Mouse (Mus musculus) megakaryocyte, adult 5-6 weeks (primary cell): ENCODE data around the gene Ppp2r1b. TPM values are rescaled to one million over a fixed set of nuclear protein-coding genes. Genes with fewer than 3 reads are reported as not detected.

Experiments
- ATAC-seq: 2 replicates; pipeline ENCODE4 v1.8.0; 2016; ENCODE audit warnings: mild to moderate bottlenecking, inconsistent platforms; ENCODE audit not compliant: poor library complexity, severe bottlenecking
- total RNA-seq, 2 experiments: library from RNA; stranded (forward) in 1 of 2; stranded (reverse) in 1 of 2; fragments of 153-499, 151-499 nt in 1 of 2; fragments of 221-1000, 200-1000 nt in 1 of 2; gene quantifications; 2 replicates each; pipeline versions ENCODE4 v1.2.3 to v1.2.4; 2015 to 2017

The Ppp2r1b gene
- total RNA-seq, 2 experiments from 2014 or later = 17.8 to 24.0 TPM

- no peak for ATAC-seq
Measured at GRCm38 (mm10) chr9:50863824-50864223, 18.7 kb downstream of the Ppp2r1b start.

- ATAC-seq = no peak
Measured at GRCm38 (mm10) chr9:50864877-50865276, 19.8 kb downstream of the Ppp2r1b start.

GRCm38 (mm10) chr9:50865803-50866202 is 20.7 kb downstream of the Ppp2r1b start:
- peak; percentile 97 for ATAC-seq

- ATAC-seq = no peak
Measured at GRCm38 (mm10) chr9:50867015-50867414, 21.9 kb downstream of the Ppp2r1b start.

- no peak for ATAC-seq
Measured at GRCm38 (mm10) chr9:50868182-50868581, 23.1 kb downstream of the Ppp2r1b start.

GRCm38 (mm10) chr9:50873210-50873609 is 28.1 kb downstream of the Ppp2r1b start:
- ATAC-seq = no peak

GRCm38 (mm10) chr9:50874031-50874430 is 28.9 kb downstream of the Ppp2r1b start:
- no peak for ATAC-seq

GRCm38 (mm10) chr9:50875470-50875869 is 30.4 kb downstream of the Ppp2r1b start:
- no peak for ATAC-seq

GRCm38 (mm10) chr9:50876287-50876686 is 31.2 kb downstream of the Ppp2r1b start:
- no peak for ATAC-seq

GRCm38 (mm10) chr9:50877431-50877830 is 32.3 kb downstream of the Ppp2r1b start:
- ATAC-seq = no peak

GRCm38 (mm10) chr9:50882183-50882582 is 37.1 kb downstream of the Ppp2r1b start:
- ATAC-seq = no peak

GRCm38 (mm10) chr9:50884093-50884492 is 39.0 kb downstream of the Ppp2r1b start:
- no peak for ATAC-seq

- ATAC-seq = no peak
Measured at GRCm38 (mm10) chr9:50884741-50885599, 39.9 kb downstream of the Ppp2r1b start.

- ATAC-seq = no peak
Measured at GRCm38 (mm10) chr9:50885600-50885987, 40.5 kb downstream of the Ppp2r1b start.

- ATAC-seq = no peak
Measured at GRCm38 (mm10) chr9:50886870-50887269, 41.8 kb downstream of the Ppp2r1b start.

- no peak for ATAC-seq
Measured at GRCm38 (mm10) chr9:50887351-50887750, 42.2 kb downstream of the Ppp2r1b start.

- no peak for ATAC-seq
Measured at GRCm38 (mm10) chr9:50889211-50889610, 44.1 kb downstream of the Ppp2r1b start.

- no peak for ATAC-seq
Measured at GRCm38 (mm10) chr9:50889964-50890363, 44.9 kb downstream of the Ppp2r1b start.

- no peak for ATAC-seq
Measured at GRCm38 (mm10) chr9:50890494-50891090, 45.5 kb downstream of the Ppp2r1b start.

GRCm38 (mm10) chr9:50893665-50894064 is 48.6 kb downstream of the Ppp2r1b start:
- no peak for ATAC-seq

GRCm38 (mm10) chr9:50900026-50900920 is 55.2 kb downstream of the Ppp2r1b start:
- ATAC-seq = peak; percentile 35; the same call in 1 of the 2 replicates
